Mouse (Mus musculus) megakaryocyte, embryonic 14.5 days (primary cell): Measurements from ENCODE around the gene Hacd2.

Experiments
- FLI1 ChIP-seq: IDR thresholded peaks from 2 replicates; pipeline ENCODE4 v1.6.1; 2012; ENCODE audit warnings: low read length, inconsistent platforms, mixed read lengths
- GATA1 ChIP-seq: IDR thresholded peaks from 3 replicates; pipeline ENCODE4 v1.6.1; 2012; ENCODE audit warnings: mixed read lengths, low read length, inconsistent platforms, borderline replicate concordance

DNA sequence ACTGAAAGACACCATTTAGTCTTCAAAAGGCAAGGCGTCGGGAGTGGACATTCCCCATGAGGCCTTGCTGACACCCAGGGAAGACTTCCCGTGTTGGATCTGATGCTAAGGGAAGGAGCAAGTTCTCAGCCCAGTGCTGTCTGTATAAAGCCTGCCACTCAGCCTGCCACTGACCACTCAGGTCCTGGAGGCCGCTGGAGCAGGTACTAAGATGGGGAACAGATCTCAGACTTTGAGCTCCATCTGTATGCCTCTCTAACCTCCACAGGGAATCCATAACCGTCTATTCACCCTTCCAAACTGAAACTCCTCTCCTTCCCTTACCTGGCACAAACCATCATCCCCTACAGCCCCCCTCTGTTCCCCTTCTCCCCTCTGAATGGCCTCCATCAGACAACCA lies 91.3 kb downstream of the Hacd2 start:
- TF ChIP-seq GATA1 (no peak), FLI1 (no peak)
